Mouse (Mus musculus) retina, embryonic 14.5 days (tissue): ENCODE results near the gene Cbs.
A peak's percentile ranks its signal among the peaks of the same experiment; 100 is the strongest.

ENCODE experiments used
- DNase-seq: peaks from one replicate; pipeline ENCODE4 v3.0.0-alpha.2; 2015; ENCODE audit warnings: low spot score

The Cbs gene

GRCm38 (mm10) chr17:31636942-31637811 lies at the start of gene Cbs:
Cbs (minus strand) TSS chr17:31637238.
- peak; percentile 60 for DNase-seq

GRCm38 (mm10) chr17:31686225-31686564 lies 49.2 kb upstream of the Cbs start:
- DNase-seq: no peak

- peak; percentile 90 for DNase-seq
Measured at GRCm38 (mm10) chr17:31685514-31686224, 48.6 kb upstream of the Cbs start.

- DNase-seq: no peak
Measured at GRCm38 (mm10) chr17:31680450-31680849, 43.4 kb upstream of the Cbs start.

- no peak for DNase-seq
Measured at GRCm38 (mm10) chr17:31677507-31677906, 40.5 kb upstream of the Cbs start, which contains the start of gene Cryaa. Cryaa (plus strand) TSS chr17:31677807.

- DNase-seq: no peak
Measured at GRCm38 (mm10) chr17:31674426-31674825, 37.4 kb upstream of the Cbs start.

- DNase-seq: no peak
Measured at GRCm38 (mm10) chr17:31672279-31672678, 35.2 kb upstream of the Cbs start.

GRCm38 (mm10) chr17:31671698-31672097 lies 34.7 kb upstream of the Cbs start:
- DNase-seq: no peak

- DNase-seq: peak; percentile 64
Measured at GRCm38 (mm10) chr17:31670163-31670562, 33.1 kb upstream of the Cbs start.

GRCm38 (mm10) chr17:31668306-31668705 lies 31.3 kb upstream of the Cbs start:
- DNase-seq: no peak

- DNase-seq: peak; percentile 86
Measured at GRCm38 (mm10) chr17:31664760-31665159, 27.7 kb upstream of the Cbs start.

- DNase-seq: no peak
Measured at GRCm38 (mm10) chr17:31662855-31663254, 25.8 kb upstream of the Cbs start.

- DNase-seq: no peak
Measured at GRCm38 (mm10) chr17:31660661-31661250, 23.7 kb upstream of the Cbs start.

- DNase-seq: peak; percentile 99
Measured at GRCm38 (mm10) chr17:31658468-31659185, 21.6 kb upstream of the Cbs start, which contains the start of gene U2af1. U2af1 (minus strand) TSS chr17:31658892.

- DNase-seq: no peak
Measured at GRCm38 (mm10) chr17:31658136-31658467, 21.1 kb upstream of the Cbs start.

- no peak for DNase-seq
Measured at GRCm38 (mm10) chr17:31657141-31657983, 20.3 kb upstream of the Cbs start.

GRCm38 (mm10) chr17:31656682-31657081 lies 19.6 kb upstream of the Cbs start:
- no peak for DNase-seq

GRCm38 (mm10) chr17:31655366-31655765 lies 18.3 kb upstream of the Cbs start:
- no peak for DNase-seq

- no peak for DNase-seq
Measured at GRCm38 (mm10) chr17:31653277-31653676, 16.2 kb upstream of the Cbs start.

GRCm38 (mm10) chr17:31652152-31652551 lies 15.1 kb upstream of the Cbs start:
- no peak for DNase-seq
